Mouse (Mus musculus): ENCODE measurements around the gene Flt1.

Flt1 gene

DNA sequence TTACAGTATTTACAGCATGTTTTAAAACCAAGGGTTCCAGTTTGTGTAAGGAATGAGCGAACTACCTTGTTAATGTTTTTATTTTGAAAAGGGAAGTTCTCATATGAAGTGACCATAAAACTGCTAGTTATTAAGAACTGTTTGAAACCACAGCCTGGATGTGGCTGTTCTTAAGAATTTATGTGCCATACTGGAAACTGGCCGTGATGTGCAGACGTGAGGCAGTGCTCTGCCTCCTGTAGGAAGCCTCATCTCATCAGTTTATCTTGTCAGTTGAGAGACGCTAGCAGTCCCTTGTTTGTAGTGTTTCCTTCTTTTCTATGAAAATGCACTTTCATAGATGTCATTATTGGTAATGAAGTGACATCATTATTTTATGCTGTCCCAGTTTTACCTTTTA is 186.0 kb downstream of the Flt1 start:
- no peak for DNase-seq

DNA sequence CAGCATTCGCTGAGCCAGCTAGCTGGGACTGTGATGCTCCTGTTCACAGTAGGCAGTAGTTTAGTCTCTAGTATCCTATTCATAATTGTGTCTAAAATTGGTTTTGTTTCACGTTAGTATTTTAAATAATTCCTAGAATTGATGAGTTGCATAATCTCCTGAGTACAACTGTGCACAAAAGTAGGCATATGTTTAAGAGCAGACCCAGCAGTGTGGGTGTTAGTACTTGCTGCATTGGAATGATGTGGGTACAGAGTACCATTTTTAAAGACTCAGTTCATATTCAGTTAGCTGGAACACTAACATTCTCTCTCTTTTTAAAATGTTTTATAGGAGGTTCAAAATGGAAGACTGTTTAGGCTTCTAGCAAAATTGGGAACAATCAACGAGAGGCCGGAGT is 186.4 kb downstream of the Flt1 start:
- DNase-seq = no peak

DNA sequence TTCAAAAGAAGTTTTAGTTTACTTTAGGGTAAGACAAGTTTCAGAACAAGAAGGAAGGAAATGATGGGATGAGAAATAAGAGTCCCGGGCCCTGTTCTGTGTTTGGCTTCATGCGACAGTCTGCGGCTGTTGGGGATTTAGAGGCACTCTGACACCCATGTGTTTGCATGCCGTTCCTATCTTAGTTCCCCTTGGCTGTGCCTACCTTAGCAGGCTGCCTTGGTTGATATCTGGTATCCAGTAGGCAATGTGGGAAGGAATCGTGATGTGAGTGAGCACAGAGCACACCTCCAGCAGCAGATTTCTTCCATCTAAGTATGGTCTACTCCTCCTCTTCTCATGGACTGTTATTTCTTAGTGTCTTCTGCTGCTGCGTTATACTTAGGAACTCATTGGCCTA is 193.8 kb downstream of the Flt1 start:
- no peak for DNase-seq

DNA sequence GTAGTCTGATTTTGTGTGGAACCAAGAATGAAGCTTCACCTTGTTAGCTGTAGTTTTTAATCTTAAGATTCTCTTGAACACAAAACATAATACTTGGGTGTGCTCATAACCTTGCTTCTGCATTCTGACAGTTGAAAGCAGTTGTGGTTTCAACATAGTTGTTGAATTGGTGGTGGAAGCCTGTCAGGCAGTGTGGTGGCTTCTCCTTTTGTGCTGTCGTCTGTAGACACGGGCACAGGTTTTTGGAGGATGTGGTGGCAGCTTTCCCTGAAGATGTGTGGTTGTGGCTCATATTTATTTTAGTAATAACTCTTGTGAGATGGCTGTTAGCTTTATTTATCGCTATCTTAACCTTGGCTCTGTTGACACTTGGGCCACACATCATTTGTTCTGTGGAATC is 198.0 kb downstream of the Flt1 start:
- no peak for DNase-seq

DNA sequence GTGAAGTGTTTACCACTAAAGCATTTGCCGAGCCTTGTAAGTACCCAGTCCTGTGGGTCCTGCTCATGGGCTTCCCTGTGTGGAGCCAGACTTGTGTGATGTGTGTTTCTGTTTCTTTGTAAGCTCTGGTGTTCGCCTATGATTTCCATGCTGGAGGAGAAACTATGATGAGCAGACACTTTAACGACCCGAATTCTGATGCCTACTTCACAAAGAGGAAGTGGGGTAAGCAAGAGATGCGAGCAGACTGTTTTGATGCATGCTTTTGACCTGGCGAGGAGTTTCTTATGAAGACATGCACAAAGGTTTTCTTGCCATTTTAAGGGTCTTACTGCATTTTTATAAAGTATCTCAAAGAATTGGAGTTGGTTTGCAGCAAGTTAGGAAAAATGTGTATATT is 198.8 kb downstream of the Flt1 start:
- no peak for DNase-seq

Measured in kidney, postnatal 10 days (tissue).